Mouse (Mus musculus) lung, adult 2 months (tissue): ENCODE data around the gene Agxt2.

ENCODE experiments used
- CTCF ChIP-seq: fragments of 200-500 bp; IDR thresholded peaks from 2 replicates; pipeline ENCODE4 v1.5.1; 2011; ENCODE audit warnings: mild to moderate bottlenecking, low read length, control low read depth; ENCODE audit not compliant: insufficient read depth
- POLR2A ChIP-seq: fragments of 200-500 bp; IDR thresholded peaks from 2 replicates; pipeline ENCODE4 v1.6.1; 2011; ENCODE audit warnings: low read depth, mild to moderate bottlenecking, control low read depth, low read length, borderline replicate concordance; ENCODE audit errors: extremely low read depth

DNA sequence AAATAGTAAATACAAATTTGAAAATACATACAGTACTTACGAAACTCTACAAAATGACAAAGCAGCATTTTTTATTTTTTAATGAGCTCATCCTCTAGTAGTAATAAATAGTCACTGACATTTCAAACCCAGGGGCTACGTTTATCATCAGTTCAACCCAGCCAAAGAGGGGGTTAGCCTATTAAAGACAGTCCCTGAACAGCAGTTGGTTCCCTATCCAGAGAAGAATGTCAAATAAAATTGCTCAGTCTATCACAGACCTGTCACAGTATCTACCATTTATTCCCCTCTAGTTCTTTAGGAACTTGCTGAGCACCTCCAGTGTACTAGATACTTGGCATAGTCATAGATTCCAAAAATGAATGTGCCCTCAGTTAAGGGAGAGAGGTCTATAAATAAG, 28.9 kb downstream of the Agxt2 start:
- no peak for TF ChIP-seq CTCF
- no peak for TF ChIP-seq POLR2A
